Mouse (Mus musculus) E14TG2a.4 (cell line): ENCODE results near the gene Gpr88.
"Not testable (repeated sequence)": the region's sequence is repeated elsewhere in the genome, so short reads cannot be mapped to it uniquely, and the experiment has no call there.

Source experiments
- H3K27me3 ChIP-seq: 2 replicates; pipeline ENCODE4 v1.6.1; 2014; ENCODE audit warnings: low read length, control low read depth; ENCODE audit not compliant: insufficient read depth
- H3K36me3 ChIP-seq: 2 replicates; pipeline ENCODE4 v1.6.1; 2014; ENCODE audit warnings: low read length, control low read depth; ENCODE audit not compliant: insufficient read depth
- H3K4me1 ChIP-seq: replicated peaks from 2 replicates; pipeline ENCODE4 v1.6.1; 2014; ENCODE audit warnings: low read depth, low read length, control low read depth
- H3K4me3 ChIP-seq: replicated peaks from 2 replicates; pipeline ENCODE4 v1.5.1; 2014; ENCODE audit warnings: mild to moderate bottlenecking, low read length
- H3K9me3 ChIP-seq: 2 replicates; pipeline ENCODE4 v1.6.1; 2014; ENCODE audit warnings: low read length, control low read depth
- CTCF ChIP-seq: conservative IDR thresholded peaks from 2 replicates; pipeline ENCODE4 v1.5.1; 2014; ENCODE audit warnings: low read length
- NANOG ChIP-seq: IDR thresholded peaks from 2 replicates; pipeline ENCODE4 v1.6.1; 2014; ENCODE audit warnings: borderline replicate concordance, low read length, mixed read lengths
- POU5F1 ChIP-seq: IDR thresholded peaks from 2 replicates; pipeline ENCODE4 v1.6.1; 2014; ENCODE audit warnings: low read length, borderline replicate concordance

Gene Gpr88

DNA sequence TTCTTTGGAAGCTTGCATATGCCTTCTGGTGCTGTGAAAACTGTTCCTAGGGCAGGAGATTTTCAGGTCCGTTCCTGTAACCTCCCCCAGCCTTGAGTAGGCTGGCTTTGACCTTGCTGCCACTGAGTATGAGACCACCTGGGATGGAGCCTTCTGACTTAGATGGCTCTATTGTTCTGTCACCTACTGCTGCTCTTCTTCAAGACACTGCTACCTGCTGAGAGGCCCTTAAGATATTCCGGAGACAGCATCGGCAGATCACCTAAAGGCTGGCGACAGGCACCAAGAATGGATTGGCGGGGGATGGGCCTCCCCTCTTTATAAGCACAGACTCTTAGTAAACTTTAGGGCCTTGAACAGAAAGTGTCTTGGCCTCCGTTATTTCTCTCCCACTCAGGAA is 35.9 kb downstream of the Gpr88 start:
- peak; percentile 87 for TF ChIP-seq NANOG
- H3K27me3 ChIP-seq = not testable (repeated sequence)

DNA sequence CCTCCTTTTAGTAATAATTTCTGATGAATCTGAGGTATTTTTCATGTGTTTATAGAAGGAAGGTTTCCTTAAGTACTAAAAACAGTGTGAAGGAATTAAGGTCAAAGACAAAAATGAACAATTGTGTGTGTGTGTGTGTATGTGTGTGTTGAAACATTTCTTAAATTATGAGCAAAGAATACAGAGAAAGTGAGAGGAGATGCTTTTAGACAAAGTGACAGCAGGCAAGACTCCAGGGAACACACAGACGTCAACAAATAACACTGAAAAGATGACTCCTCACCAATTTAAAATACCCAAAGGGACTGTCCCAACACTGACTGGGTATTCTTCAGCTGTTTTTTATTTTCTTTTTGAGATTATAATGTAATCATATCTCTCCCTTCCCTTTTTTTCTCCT is 37.0 kb downstream of the Gpr88 start:
- no peaks in the 10 kb centered on the region for H3K27me3 ChIP-seq
- H3K36me3 ChIP-seq = no peaks in the 10 kb centered on the region
- TF ChIP-seq NANOG = no peak
- TF ChIP-seq CTCF = no peak
- no peak for TF ChIP-seq POU5F1
- peaks cover 24% of the 10 kb centered on the region for H3K4me1 ChIP-seq
- no peak overlapping the region for H3K4me3 ChIP-seq
- no peaks in the 10 kb centered on the region for H3K9me3 ChIP-seq

More for the DNA sequence above, 35.9 kb downstream of the Gpr88 start:
- not testable (repeated sequence) for H3K9me3 ChIP-seq, H3K36me3 ChIP-seq, H3K4me3 ChIP-seq
- H3K4me1 ChIP-seq = peaks cover 36% of the 10 kb centered on the region

DNA sequence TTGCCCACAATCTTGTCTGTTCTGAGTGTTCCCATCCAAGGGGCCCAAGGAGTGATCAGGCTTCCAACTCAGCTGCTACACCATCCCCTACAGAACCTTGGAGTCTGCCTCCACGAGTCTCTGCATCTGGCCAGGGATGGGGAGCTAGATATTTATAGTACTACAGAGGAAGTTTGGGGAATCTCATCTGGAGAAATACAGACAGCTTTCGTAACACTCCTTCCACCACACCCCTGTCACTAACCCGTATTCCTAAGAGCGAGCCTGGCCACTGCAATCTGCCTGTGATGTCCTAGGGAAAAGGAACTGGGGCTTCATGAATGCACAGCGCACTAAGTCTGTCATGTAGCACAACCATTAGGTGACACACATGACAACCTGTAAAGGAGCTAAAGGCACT is 41.7 kb downstream of the Gpr88 start:
- H3K27me3 ChIP-seq = no peaks in the 10 kb centered on the region
- no peak for TF ChIP-seq NANOG
- no peaks in the 10 kb centered on the region for H3K9me3 ChIP-seq
- no peaks in the 10 kb centered on the region for H3K36me3 ChIP-seq
- H3K4me3 ChIP-seq = no peak overlapping the region
- H3K4me1 ChIP-seq = peaks cover 1% of the 10 kb centered on the region; the same call in 1 of the 2 replicates

DNA sequence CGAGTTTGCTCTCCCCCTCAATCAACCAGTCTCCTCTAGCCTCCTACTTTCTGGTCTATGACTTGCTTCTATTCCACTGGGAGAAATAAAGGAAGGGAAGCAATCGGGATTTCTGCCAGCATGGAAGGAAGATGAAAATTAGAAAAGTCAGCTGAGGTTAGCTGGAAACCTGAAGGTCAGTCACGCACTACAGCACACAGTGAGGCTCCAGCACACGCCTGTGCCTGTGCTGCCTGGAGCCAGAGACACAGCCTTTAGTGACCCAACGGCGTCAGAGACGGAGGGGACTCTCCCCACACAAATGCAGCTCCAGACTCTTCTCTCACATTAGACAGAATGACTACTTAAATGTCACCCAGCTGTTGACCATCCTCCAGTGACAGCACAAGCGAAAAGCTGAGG is 42.6 kb downstream of the Gpr88 start:
- Histone ChIP-seq H3K9me3 (no peaks in the 10 kb centered on the region), H3K36me3 (no peaks in the 10 kb centered on the region), H3K4me1 (no peaks in the 10 kb centered on the region), H3K4me3 (no peak overlapping the region), H3K27me3 (no peaks in the 10 kb centered on the region)
- TF ChIP-seq CTCF (no peak), POU5F1 (no peak), NANOG (no peak)

DNA sequence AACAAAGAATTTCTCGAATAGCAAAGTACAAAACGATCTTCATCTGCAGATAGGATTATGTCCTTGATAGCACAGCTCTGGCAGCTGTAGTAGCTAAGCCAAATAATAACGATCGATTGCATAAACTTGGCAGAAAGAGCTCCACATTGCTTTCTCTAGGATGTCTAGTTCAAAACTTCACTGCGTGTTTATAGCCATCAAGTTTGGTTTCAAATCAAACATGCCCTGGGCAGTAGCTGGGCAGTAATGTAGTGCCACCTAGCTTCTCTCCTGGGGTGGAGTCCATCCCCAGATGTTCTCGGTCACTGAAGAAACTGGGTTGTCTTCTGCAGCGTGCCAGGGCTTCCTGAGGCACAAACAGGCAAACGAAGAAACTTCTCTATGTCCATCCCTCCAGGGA is 44.1 kb downstream of the Gpr88 start:
- TF ChIP-seq NANOG (no peak), POU5F1 (no peak), CTCF (no peak)
- Histone ChIP-seq H3K9me3 (no peaks in the 10 kb centered on the region), H3K36me3 (no peaks in the 10 kb centered on the region), H3K4me3 (no peak overlapping the region), H3K4me1 (no peaks in the 10 kb centered on the region), H3K27me3 (no peaks in the 10 kb centered on the region)

DNA sequence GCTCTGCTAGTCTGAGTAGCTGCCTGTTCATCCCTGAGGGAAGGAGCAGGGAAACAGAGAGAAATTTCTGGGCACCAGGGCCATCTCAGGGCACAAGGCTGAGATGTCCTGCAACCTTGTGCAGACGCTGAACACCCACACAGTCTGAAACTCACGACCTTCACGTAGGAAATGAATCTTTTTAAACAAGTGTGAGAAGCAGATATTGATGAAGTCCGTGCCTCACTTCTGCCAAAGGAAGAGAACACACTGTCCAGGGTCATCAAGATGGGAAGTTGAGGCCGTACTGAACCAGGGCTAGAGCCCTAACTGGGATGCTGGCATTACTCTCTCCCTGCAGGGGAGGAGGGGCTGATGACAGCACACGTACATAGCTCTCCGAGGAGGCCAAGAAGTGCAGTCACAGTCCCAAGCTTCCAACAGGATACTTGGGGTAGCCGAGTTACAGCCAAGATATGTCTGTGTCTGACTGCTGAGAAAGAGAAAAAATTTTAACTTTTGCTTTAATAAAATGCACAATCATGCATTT is 46.9 kb downstream of the Gpr88 start:
- Histone ChIP-seq H3K36me3 (no peaks in the 10 kb centered on the region), H3K9me3 (no peaks in the 10 kb centered on the region), H3K27me3 (no peaks in the 10 kb centered on the region), H3K4me1 (no peaks in the 10 kb centered on the region), H3K4me3 (no peak overlapping the region)
- TF ChIP-seq POU5F1 (no peak), CTCF (no peak), NANOG (no peak)

DNA sequence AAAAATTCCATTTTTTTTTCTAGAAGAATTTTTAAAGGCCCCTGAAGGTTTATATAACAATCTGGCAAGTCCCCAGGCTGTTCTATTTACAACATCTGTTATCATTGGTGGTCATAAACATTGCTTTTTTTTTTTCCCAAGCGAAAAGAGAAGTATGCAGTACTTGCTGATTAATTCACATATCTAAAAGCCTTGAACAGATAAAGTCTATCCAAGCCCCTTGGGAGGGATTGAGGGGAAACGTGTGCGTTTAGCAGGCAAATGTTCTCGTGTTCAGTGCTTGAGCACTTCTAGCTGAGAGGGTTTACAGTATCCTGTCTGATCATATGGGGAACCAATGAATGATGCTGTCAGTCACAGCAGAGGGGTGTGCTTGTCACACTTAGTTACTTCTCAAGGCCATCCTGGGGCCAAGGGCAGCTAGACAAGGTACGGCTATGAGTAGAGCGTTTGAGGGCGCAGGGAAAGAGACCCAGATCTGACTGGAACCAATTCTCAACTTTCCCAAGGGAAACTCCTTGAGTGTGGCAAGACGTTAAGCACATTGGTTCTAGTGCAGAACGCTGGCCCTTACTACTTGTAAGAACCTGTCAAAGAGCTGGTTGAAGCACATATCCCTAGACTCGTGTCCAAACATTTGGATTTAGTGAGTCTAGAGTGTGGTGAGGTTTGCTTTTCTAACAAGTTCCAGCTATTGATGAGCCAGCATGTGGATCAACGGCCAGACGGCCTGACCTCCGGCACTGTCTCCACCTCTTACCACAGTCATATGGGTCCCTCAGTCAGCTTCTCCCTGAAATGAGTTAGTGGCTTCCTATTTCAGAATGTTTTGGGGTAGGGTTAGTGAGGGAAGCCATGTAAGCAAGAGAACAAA is 47.7 kb downstream of the Gpr88 start:
- Histone ChIP-seq H3K9me3 (no peaks in the 10 kb centered on the region), H3K36me3 (no peaks in the 10 kb centered on the region), H3K27me3 (no peaks in the 10 kb centered on the region; the same call in 1 of the 2 replicates), H3K4me3 (no peak overlapping the region), H3K4me1 (no peaks in the 10 kb centered on the region)
- TF ChIP-seq CTCF (no peak), POU5F1 (no peak), NANOG (no peak)

DNA sequence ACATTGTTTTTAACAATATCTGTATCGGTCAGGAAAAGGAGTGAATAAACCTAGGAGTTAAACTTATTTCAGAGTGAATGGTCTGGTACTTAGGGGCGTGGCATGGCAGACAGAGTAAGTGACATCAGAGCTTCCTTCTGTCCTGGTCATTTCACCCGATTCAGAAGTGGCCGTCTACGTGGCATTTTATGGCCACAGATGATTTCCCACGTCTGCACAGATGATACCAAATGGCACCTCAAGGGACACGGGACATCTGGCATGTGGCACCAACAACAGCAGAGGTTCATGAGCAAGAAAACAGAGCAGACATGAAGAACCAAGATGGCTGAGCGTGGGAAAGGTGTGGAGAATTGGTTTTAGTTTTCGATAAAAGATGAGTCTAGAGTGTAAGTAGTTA is 48.7 kb downstream of the Gpr88 start:
- no peaks in the 10 kb centered on the region for H3K4me1 ChIP-seq
- no peaks in the 10 kb centered on the region for H3K36me3 ChIP-seq
- TF ChIP-seq NANOG (no peak), CTCF (no peak), POU5F1 (no peak)
- H3K4me3 ChIP-seq = no peak overlapping the region
- H3K9me3 ChIP-seq = no peaks in the 10 kb centered on the region
- H3K27me3 ChIP-seq = no peaks in the 10 kb centered on the region; the same call in 1 of the 2 replicates

DNA sequence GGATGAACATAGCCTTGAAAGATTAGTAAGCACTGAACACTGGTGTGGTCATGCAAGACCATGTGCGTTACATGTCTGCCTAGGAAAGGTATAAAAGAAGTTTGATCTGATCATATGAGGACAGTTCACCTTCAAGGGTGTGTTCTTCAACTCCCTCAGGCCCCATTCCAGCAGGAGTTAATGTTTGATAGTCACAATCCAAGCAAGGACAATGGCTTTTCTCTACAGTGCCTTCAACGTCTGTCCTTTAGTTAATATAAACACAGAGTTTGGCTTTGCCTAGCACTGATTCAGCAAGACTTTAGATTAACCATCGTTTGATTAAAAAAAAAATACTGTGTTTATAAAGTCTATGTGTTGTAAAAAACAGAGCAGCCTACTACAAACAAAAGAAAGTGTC is 49.4 kb downstream of the Gpr88 start:
- Histone ChIP-seq H3K4me1 (no peaks in the 10 kb centered on the region), H3K36me3 (no peaks in the 10 kb centered on the region), H3K9me3 (no peaks in the 10 kb centered on the region), H3K4me3 (no peak overlapping the region), H3K27me3 (no peaks in the 10 kb centered on the region; the same call in 1 of the 2 replicates)
- TF ChIP-seq POU5F1 = no peak
- no peak for TF ChIP-seq NANOG
- TF ChIP-seq CTCF = no peak
